Mouse (Mus musculus): Measurements from ENCODE around the gene Unc5a. TPM values are rescaled to one million over a fixed set of nuclear protein-coding genes. Genes with fewer than 3 reads are reported as not detected.

Unc5a gene
- polyA plus RNA-seq, 1 experiment from 2014 or later, result 1.1 TPM

DNA sequence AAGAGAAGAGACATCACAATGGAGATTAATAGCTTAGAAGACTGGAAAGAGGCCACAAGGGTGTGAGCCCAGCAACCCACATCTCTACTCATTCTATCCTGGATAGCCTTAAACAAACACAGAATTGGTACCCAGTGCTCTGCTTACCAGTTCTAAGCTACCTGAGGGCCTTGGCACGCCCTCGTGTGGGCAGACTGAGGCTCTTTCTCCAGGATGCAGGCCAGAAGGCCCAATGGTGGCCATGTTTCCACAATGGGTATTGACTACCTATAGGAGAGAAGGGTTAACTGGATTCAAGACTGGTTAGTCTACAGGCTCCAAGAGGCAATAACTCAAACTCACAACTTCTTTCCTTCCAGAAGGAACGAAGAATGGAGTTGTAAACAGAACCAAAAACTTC is 70.0 kb downstream of the Unc5a start:
- Histone ChIP-seq H3K4me1 (replicated peaks; ENCODE audit: control insufficient read depth, insufficient read depth, low read length) (no peaks in the 10 kb centered on the region), H3K9me3 (ENCODE audit: control insufficient read depth) (no peaks in the 10 kb centered on the region), H3K4me3 (ENCODE audit: low read depth, low read length) (no peak overlapping the region), H3K4me2 (replicated peaks; ENCODE audit: low read depth) (no peak overlapping the region), H3K27me3 (replicated peaks; ENCODE audit: control insufficient read depth, insufficient read depth, low read length) (no peaks in the 10 kb centered on the region), H3K27ac (ENCODE audit: low read depth, low read length) (no peak overlapping the region), H3K36me3 (ENCODE audit: control insufficient read depth, insufficient read depth) (no peaks in the 10 kb centered on the region), H3K9ac (ENCODE audit: low read depth, low read length) (no peak overlapping the region)
- no peak for ATAC-seq
- WGBS, result 64% methylated on average over 3 of the region's 3 CpGs
- TF ChIP-seq CTCF (IDR thresholded peaks at IDR 0.05; ENCODE audit: low read depth), result no peak

DNA sequence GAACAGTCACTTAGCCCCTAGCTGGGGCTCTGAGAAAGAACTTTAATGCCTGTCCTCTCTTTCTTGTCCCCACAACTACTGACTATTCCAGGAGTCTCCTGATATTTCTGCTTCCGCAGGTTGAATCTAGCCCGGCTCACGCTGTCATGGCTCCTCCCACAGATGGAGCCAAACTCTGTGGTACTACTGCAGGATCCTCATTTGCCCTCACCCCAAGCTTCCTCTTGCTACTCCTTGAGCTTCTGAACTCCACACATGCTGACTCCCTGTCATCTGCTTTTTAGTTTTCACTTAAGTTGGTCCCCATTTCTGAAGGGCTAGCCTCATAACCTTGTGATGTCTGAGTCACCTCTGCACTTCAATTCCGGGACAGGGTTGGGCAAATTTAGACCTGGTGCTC is 70.8 kb downstream of the Unc5a start:
- Histone ChIP-seq H3K9ac (ENCODE audit: low read depth, low read length) (no peak overlapping the region), H3K27ac (ENCODE audit: low read depth, low read length) (no peak overlapping the region), H3K36me3 (ENCODE audit: control insufficient read depth, insufficient read depth) (no peaks in the 10 kb centered on the region), H3K4me3 (ENCODE audit: low read depth, low read length) (no peak overlapping the region), H3K9me3 (ENCODE audit: control insufficient read depth) (no peaks in the 10 kb centered on the region), H3K4me1 (replicated peaks; ENCODE audit: control insufficient read depth, insufficient read depth, low read length) (no peaks in the 10 kb centered on the region), H3K4me2 (replicated peaks; ENCODE audit: low read depth) (no peak overlapping the region), H3K27me3 (replicated peaks; ENCODE audit: control insufficient read depth, insufficient read depth, low read length) (no peaks in the 10 kb centered on the region)
- WGBS, result 77% methylated on average over 4 of the region's 4 CpGs
- no peak for TF ChIP-seq CTCF (IDR thresholded peaks at IDR 0.05; ENCODE audit: low read depth)
- no peak for ATAC-seq

DNA sequence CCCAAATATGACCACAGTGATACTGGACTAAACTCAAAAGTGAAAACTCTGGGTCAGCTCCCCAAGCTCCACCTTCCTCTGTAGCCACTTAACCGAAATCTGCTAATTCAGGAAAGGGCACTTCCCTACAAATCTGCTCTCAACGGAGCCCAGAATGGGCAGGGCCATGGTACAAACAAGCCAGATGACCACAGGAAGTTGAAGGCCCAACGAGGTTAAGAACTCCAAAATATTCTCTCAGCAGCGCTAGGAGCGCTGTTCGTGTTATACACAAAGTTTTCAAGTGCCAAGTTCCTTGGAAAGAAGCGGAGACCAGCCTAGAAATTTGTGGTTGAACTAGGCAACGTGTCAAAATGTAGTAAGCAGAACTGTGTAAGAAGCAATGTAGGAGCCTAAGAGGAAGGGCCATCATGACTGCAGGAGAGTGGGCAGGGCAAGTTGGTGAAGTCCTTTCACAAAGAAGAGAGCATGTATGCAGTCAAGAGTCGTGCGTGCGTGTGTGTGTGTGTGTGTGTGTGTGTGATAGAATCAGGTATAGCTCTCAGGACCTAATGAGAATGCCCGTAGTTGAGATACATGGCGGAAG is 72.1 kb downstream of the Unc5a start, which contains the start of gene Hk3:
Hk3 (minus strand) TSS at position 192 of the 586 bp plus-strand sequence.
- no peak within 1 kb of the TSS for H3K9ac ChIP-seq (ENCODE audit: low read depth, low read length)
- ATAC-seq, result no peak
- no peak for TF ChIP-seq CTCF (IDR thresholded peaks at IDR 0.05; ENCODE audit: low read depth)

DNA sequence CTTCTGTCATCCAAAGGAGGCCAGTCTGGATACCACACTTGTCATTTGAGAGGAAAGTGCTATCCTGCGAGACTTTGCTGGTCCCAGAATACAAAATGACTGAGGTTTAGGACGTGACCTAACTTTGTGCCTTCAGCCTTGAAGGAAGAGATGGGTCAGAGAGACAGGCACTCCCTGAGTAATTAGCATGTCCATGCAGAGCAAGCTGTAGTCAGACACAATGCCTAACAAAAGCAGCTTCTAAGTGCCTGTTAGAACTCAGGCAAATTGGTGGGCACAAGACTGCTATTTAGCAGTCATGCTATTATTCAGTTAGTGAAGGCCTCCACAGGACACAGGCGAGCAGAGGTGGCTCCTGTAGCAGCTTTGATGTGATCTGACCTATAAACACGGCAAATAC is 73.0 kb downstream of the Unc5a start:
- Histone ChIP-seq H3K4me3 (ENCODE audit: low read depth, low read length) (no peak overlapping the region), H3K27ac (ENCODE audit: low read depth, low read length) (no peak overlapping the region; the same call in 1 of the 2 replicates), H3K9me3 (ENCODE audit: control insufficient read depth) (no peaks in the 10 kb centered on the region), H3K4me1 (replicated peaks; ENCODE audit: control insufficient read depth, insufficient read depth, low read length) (no peaks in the 10 kb centered on the region), H3K9ac (ENCODE audit: low read depth, low read length) (no peak overlapping the region), H3K27me3 (replicated peaks; ENCODE audit: control insufficient read depth, insufficient read depth, low read length) (no peaks in the 10 kb centered on the region), H3K36me3 (ENCODE audit: control insufficient read depth, insufficient read depth) (0 out of 2 replicates have a peak, but pooled peaks cover 2% of the 10 kb centered on the region), H3K4me2 (replicated peaks; ENCODE audit: low read depth) (0 out of 2 replicates have a peak overlapping the region, but pooled peaks have one; percentile 17)
- no peak for TF ChIP-seq CTCF (IDR thresholded peaks at IDR 0.05; ENCODE audit: low read depth)
- WGBS, result 60% methylated on average over 4 of the region's 4 CpGs
- no peak for ATAC-seq

More for the DNA sequence above, 72.1 kb downstream of the Unc5a start, which contains the start of gene Hk3:
- Histone ChIP-seq H3K4me1 (replicated peaks; ENCODE audit: control insufficient read depth, insufficient read depth, low read length) (no peaks in the 10 kb centered on the region), H3K4me3 (ENCODE audit: low read depth, low read length) (no peak within 1 kb of the TSS), H3K4me2 (replicated peaks; ENCODE audit: low read depth) (no peak within 1 kb of the TSS), H3K27me3 (replicated peaks; ENCODE audit: control insufficient read depth, insufficient read depth, low read length) (no peaks in the 10 kb centered on the region), H3K27ac (ENCODE audit: low read depth, low read length) (no peak within 1 kb of the TSS; the same call in 1 of the 2 replicates), H3K36me3 (ENCODE audit: control insufficient read depth, insufficient read depth) (0 out of 2 replicates have a peak, but pooled peaks cover 2% of the 10 kb centered on the region), H3K9me3 (ENCODE audit: control insufficient read depth) (no peaks in the 10 kb centered on the region)
- 82% methylated on average over 13 of the region's 13 CpGs for WGBS

DNA sequence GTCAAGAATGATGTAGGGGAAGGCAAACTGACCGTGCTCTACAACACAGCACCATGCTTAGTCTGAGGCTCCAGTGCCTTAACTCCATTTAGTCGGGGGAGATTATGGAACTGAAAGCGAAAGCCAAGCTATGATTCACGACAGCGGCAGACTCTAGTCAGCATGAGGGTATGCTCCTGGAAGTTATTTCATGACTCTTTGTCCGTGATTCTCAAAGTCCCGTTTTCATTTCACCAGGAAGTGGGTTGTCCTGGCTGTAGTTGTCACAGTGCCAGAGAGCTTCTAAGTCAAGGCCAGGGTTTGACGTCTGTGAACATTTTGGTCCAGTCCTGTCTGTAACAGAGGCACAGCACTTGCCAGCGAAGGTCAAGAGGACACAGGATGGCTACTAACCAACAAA is 73.5 kb downstream of the Unc5a start:
- no peak overlapping the region for H3K4me3 ChIP-seq (ENCODE audit: low read depth, low read length)
- no peak overlapping the region for H3K27ac ChIP-seq (ENCODE audit: low read depth, low read length)
- no peak for TF ChIP-seq CTCF (IDR thresholded peaks at IDR 0.05; ENCODE audit: low read depth)
- peak overlapping the region; percentile 17; the same call in 1 of the 2 replicates for H3K4me2 ChIP-seq (replicated peaks; ENCODE audit: low read depth)
- WGBS, result 53% methylated on average over 9 of the region's 9 CpGs
- H3K4me1 ChIP-seq (replicated peaks; ENCODE audit: control insufficient read depth, insufficient read depth, low read length), result no peaks in the 10 kb centered on the region
- no peak overlapping the region for H3K9ac ChIP-seq (ENCODE audit: low read depth, low read length)
- ATAC-seq, result no peak
- H3K36me3 ChIP-seq (ENCODE audit: control insufficient read depth, insufficient read depth), result peaks cover 4% of the 10 kb centered on the region; the same call in 1 of the 2 replicates
- H3K27me3 ChIP-seq (replicated peaks; ENCODE audit: control insufficient read depth, insufficient read depth, low read length), result no peaks in the 10 kb centered on the region
- H3K9me3 ChIP-seq (ENCODE audit: control insufficient read depth), result no peaks in the 10 kb centered on the region

DNA sequence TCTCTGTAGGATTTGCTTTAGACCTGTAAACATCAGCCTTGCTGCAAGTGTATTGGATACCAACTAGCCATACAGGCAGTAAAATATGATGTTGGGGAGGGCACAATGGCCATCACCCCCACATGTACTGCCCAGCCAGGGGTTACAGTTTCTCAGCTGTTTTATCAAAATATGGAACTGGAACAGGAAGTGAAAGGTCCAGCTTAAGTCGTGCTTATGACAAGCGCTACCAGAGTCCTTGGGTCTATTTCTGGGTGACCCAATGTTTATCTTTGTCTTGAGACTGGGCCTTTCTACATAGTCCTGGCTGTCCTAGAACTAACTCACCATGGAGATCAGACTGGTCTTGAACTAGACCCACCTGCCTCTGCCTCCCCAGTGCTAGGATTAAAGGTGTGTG is 75.0 kb downstream of the Unc5a start:
- Histone ChIP-seq H3K27me3 (replicated peaks; ENCODE audit: control insufficient read depth, insufficient read depth, low read length) (no peaks in the 10 kb centered on the region), H3K36me3 (ENCODE audit: control insufficient read depth, insufficient read depth) (peaks cover 14% of the 10 kb centered on the region), H3K4me3 (ENCODE audit: low read depth, low read length) (no peak overlapping the region), H3K27ac (ENCODE audit: low read depth, low read length) (no peak overlapping the region), H3K4me1 (replicated peaks; ENCODE audit: control insufficient read depth, insufficient read depth, low read length) (no peaks in the 10 kb centered on the region), H3K9ac (ENCODE audit: low read depth, low read length) (no peak overlapping the region), H3K4me2 (replicated peaks; ENCODE audit: low read depth) (no peak overlapping the region), H3K9me3 (ENCODE audit: control insufficient read depth) (no peaks in the 10 kb centered on the region)
- 89% methylated on average over 2 of the region's 2 CpGs for WGBS
- TF ChIP-seq CTCF (IDR thresholded peaks at IDR 0.05; ENCODE audit: low read depth), result no peak
- ATAC-seq, result no peak
